Mouse (Mus musculus) limb, embryonic 12.5 days (tissue): ENCODE measurements at regions not wholly inside any gene's neighbourhood (a gene's known extent, or its start where the extent isn't known, plus 50 kb on each side); places are given as distances from the start of the nearest gene placed in this dataset.

ENCODE experiments used
- ATAC-seq: fragments of 200-750 bp; cut with Nextera tagmentation; 2 replicates; pipeline ENCODE4 v1.8.0; 2017; ENCODE audit warnings: low read depth, moderate TSS enrichment; ENCODE audit not compliant: insufficient number of reproducible peaks, insufficient read depth, low FRiP score, low TSS enrichment
- H3K27ac ChIP-seq: fragments of 300-500 bp; sonication (generic); 2 replicates; pipeline ENCODE4 v1.5.1; 2016; ENCODE audit warnings: mild to moderate bottlenecking, moderate library complexity
- H3K27me3 ChIP-seq: fragments of 300-500 bp; sonication (generic); 2 replicates; pipeline ENCODE4 v1.6.1; 2016; ENCODE audit warnings: mild to moderate bottlenecking, moderate library complexity
- H3K36me3 ChIP-seq: fragments of 300-500 bp; sonication (generic); 2 replicates; pipeline ENCODE4 v1.6.1; 2016; ENCODE audit warnings: mild to moderate bottlenecking, moderate library complexity
- H3K4me1 ChIP-seq: fragments of 300-500 bp; sonication (generic); replicated peaks from 2 replicates; pipeline ENCODE4 v1.6.1; 2016
- H3K4me2 ChIP-seq: fragments of 300-500 bp; sonication (generic); 2 replicates; pipeline ENCODE4 v1.6.1; 2016; ENCODE audit warnings: mild to moderate bottlenecking, moderate library complexity
- H3K4me3 ChIP-seq: fragments of 300-500 bp; sonication (generic); replicated peaks from 2 replicates; pipeline ENCODE4 v1.5.1; 2016; ENCODE audit warnings: mild to moderate bottlenecking
- H3K9ac ChIP-seq: fragments of 300-500 bp; sonication (generic); replicated peaks from 2 replicates; pipeline ENCODE4 v1.6.1; 2016; ENCODE audit warnings: mild to moderate bottlenecking, moderate library complexity
- H3K9me3 ChIP-seq: fragments of 300-500 bp; sonication (generic); 2 replicates; pipeline ENCODE4 v1.6.1; 2016; ENCODE audit warnings: mild to moderate bottlenecking, moderate library complexity
- WGBS: fragments of 180-500 bp; shearing (Covaris S2); methylation state at CpG from one replicate; pipeline ENCODE4 v1.1.7; 2016; 5-methylcytosine and 5-hydroxymethylcytosine counted together

- Histone ChIP-seq H3K9me3 (no peaks in the 10 kb centered on the region), H3K27ac (no peak overlapping the region), H3K4me2 (no peak overlapping the region), H3K4me3 (no peak overlapping the region), H3K9ac (no peak overlapping the region), H3K36me3 (no peaks in the 10 kb centered on the region), H3K4me1 (no peaks in the 10 kb centered on the region), H3K27me3 (no peaks in the 10 kb centered on the region)
- ATAC-seq: no peak
- WGBS: 93% methylated on average over 3 of the region's 3 CpGs
These were observed 510.2 kb downstream of the Lmo4 start for GRCm38 (mm10) chr3:143694817-143695216.

GRCm38 (mm10) chr3:143685742-143686141 lies 519.3 kb downstream of the Lmo4 start:
- no peak for ATAC-seq
- Histone ChIP-seq H3K9ac (no peak overlapping the region), H3K4me2 (no peak overlapping the region), H3K36me3 (no peaks in the 10 kb centered on the region), H3K27me3 (no peaks in the 10 kb centered on the region), H3K27ac (no peak overlapping the region), H3K4me1 (no peaks in the 10 kb centered on the region), H3K9me3 (no peaks in the 10 kb centered on the region), H3K4me3 (no peak overlapping the region)
- 90% methylated on average over 2 of the region's 2 CpGs for WGBS

DNA sequence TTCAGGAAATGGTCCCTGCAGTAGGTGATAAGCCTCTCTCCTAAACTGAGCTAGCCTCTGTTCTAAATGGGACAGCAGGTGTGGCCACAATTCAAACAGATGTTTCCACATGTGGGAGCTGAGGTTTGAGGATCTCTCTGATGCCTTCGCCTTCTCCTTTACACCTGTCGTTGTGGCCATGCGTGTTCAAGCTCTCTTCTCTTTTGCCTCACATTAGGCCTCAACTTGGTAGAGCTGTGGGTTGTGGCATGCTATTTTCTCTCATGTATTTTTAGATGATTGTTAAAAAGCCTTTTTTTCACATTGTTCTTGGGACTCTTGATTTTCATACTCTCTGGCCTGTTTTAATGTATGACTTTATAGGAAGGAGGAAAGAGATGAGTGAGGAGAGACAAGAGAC lies 526.8 kb downstream of the Lmo4 start:
- WGBS: 96% methylated on average over 3 of the region's 3 CpGs
- H3K4me1 ChIP-seq: no peaks in the 10 kb centered on the region
- no peak overlapping the region for H3K4me2 ChIP-seq
- H3K9ac ChIP-seq: no peak overlapping the region
- H3K27ac ChIP-seq: no peak overlapping the region
- no peak for ATAC-seq
- no peaks in the 10 kb centered on the region for H3K36me3 ChIP-seq
- no peak overlapping the region for H3K4me3 ChIP-seq
- no peaks in the 10 kb centered on the region for H3K9me3 ChIP-seq
- no peaks in the 10 kb centered on the region for H3K27me3 ChIP-seq

DNA sequence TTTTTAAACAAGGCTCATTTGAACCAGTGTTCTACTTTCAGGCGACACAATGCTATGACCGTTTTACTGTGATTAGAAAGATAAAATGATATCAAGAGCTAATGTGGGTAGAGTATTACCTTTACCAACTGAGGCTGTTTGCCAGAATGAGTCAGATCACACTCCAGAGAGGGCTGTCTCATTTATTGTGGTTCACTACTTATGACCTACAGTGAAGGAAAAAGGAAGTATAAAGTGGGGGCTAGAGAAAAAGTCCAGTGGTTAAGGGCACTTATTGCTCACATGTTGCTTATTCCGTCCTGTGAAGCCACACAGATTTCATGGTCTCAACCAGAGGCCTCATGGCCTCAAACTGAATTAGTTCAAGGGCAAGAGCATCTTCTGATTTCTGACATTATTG lies 530.2 kb downstream of the Lmo4 start:
- no peak for ATAC-seq
- no peaks in the 10 kb centered on the region for H3K4me1 ChIP-seq
- no peaks in the 10 kb centered on the region for H3K36me3 ChIP-seq
- no peak overlapping the region for H3K27ac ChIP-seq
- no peak overlapping the region for H3K9ac ChIP-seq
- no peaks in the 10 kb centered on the region for H3K27me3 ChIP-seq
- H3K4me3 ChIP-seq: no peak overlapping the region
- no peaks in the 10 kb centered on the region for H3K9me3 ChIP-seq
- 91% methylated on average over 3 of the region's 3 CpGs for WGBS
- no peak overlapping the region for H3K4me2 ChIP-seq

DNA sequence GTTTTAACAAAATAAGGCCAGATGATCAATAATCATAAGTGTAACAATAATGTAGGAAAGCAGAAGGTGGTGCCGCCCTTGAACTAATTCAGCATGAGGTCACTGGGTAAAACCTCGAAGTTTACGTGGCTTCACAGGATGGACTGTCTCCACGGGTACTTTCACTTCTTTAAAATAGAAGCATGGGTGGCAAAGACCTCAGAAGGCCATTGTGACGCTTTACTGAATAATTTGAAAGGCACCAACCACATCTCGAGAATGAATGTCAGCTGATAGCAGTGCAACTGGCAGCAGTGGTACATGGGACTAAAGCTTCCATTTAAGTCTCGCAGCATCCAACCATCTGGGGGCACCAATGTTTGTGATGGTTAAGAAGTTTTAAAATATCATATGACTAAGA lies 530.6 kb downstream of the Lmo4 start:
- no peak overlapping the region for H3K4me3 ChIP-seq
- no peak overlapping the region for H3K4me2 ChIP-seq
- no peaks in the 10 kb centered on the region for H3K27me3 ChIP-seq
- H3K9me3 ChIP-seq: no peaks in the 10 kb centered on the region
- H3K27ac ChIP-seq: no peak overlapping the region
- no peak for ATAC-seq
- H3K9ac ChIP-seq: no peak overlapping the region
- 91% methylated on average over 7 of the region's 7 CpGs for WGBS
- no peaks in the 10 kb centered on the region for H3K36me3 ChIP-seq
- no peaks in the 10 kb centered on the region for H3K4me1 ChIP-seq

- no peaks in the 10 kb centered on the region for H3K36me3 ChIP-seq
- no peak overlapping the region for H3K27ac ChIP-seq
- WGBS: 86% methylated on average over 5 of the region's 5 CpGs
- H3K9ac ChIP-seq: no peak overlapping the region
- H3K4me1 ChIP-seq: no peaks in the 10 kb centered on the region
- no peak overlapping the region for H3K4me2 ChIP-seq
- ATAC-seq: no peak
- H3K9me3 ChIP-seq: no peaks in the 10 kb centered on the region
- H3K27me3 ChIP-seq: no peaks in the 10 kb centered on the region
- H3K4me3 ChIP-seq: no peak overlapping the region
These were observed 542.9 kb downstream of the Lmo4 start for GRCm38 (mm10) chr3:143662041-143662685.

- H3K4me3 ChIP-seq: no peak overlapping the region
- WGBS: 84% methylated on average over 8 of the region's 8 CpGs
- no peaks in the 10 kb centered on the region for H3K9me3 ChIP-seq
These were observed 545.5 kb downstream of the Lmo4 start for GRCm38 (mm10) chr3:143659421-143659978.

DNA sequence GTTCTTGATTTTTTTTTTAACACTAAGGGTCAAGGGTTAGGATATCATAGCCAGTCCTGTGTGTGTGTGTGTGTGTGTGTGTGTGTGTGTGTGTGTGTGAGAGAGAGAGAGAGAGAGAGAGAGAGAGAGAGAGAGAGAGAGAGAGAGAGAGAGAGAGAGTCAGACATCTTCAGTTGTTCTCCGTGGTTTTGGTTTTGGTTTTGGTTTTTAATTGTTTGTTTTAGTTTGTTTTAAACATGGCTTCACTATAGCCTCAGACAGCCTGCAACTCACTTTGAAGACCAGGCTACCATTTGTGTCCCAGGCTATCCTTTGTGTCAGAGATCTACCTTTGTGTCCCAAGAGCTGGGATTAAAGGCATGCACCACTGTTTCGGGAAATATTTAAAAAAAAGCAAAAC lies 557.8 kb downstream of the Lmo4 start:
- Histone ChIP-seq H3K4me2 (no peak overlapping the region), H3K4me1 (0 out of 2 replicates have a peak, but pooled peaks cover 6% of the 10 kb centered on the region), H3K27me3 (no peaks in the 10 kb centered on the region), H3K9ac (no peak overlapping the region), H3K9me3 (no peaks in the 10 kb centered on the region), H3K27ac (no peak overlapping the region), H3K36me3 (no peaks in the 10 kb centered on the region), H3K4me3 (no peak overlapping the region)
- no peak for ATAC-seq
- 80% methylated on average over 2 of the region's 2 CpGs for WGBS

More at GRCm38 (mm10) chr3:143659421-143659978, 545.5 kb downstream of the Lmo4 start:
- Histone ChIP-seq H3K36me3 (no peaks in the 10 kb centered on the region), H3K4me1 (no peaks in the 10 kb centered on the region), H3K9ac (no peak overlapping the region), H3K4me2 (no peak overlapping the region), H3K27ac (no peak overlapping the region), H3K27me3 (no peaks in the 10 kb centered on the region)
- ATAC-seq: no peak

DNA sequence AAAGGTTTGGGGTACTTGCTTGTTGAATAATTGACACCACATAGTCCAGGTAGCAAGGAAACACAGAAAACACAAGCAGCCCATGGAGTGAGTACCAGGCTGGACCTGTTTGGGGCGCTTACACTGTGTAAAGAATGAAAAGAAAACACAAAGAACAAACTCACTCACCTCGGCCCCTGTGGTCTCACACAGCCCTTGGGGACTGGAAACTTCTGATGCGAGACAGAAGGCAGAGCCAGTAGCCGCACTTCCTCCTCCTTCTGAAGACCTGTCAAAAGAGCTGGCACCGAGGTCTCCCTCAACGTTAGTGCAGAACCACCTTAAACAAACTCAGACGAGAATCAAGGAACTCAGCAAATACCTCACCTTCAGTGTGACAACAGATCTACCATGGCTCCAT lies 558.2 kb downstream of the Lmo4 start:
- no peak for ATAC-seq
- 0 out of 2 replicates have a peak, but pooled peaks cover 6% of the 10 kb centered on the region for H3K4me1 ChIP-seq
- H3K27ac ChIP-seq: no peak overlapping the region

GRCm38 (mm10) chr3:143633036-143633435 lies 572.0 kb downstream of the Lmo4 start:
- H3K4me3 ChIP-seq: no peak overlapping the region
- peaks cover 24% of the 10 kb centered on the region for H3K4me1 ChIP-seq
- H3K27ac ChIP-seq: no peak overlapping the region
- no peaks in the 10 kb centered on the region for H3K27me3 ChIP-seq
- WGBS: 78% methylated on average over 2 of the region's 2 CpGs
- H3K36me3 ChIP-seq: no peaks in the 10 kb centered on the region
- H3K9me3 ChIP-seq: no peaks in the 10 kb centered on the region
- no peak overlapping the region for H3K9ac ChIP-seq
- ATAC-seq: no peak
- no peak overlapping the region for H3K4me2 ChIP-seq

More for the DNA sequence above, 558.2 kb downstream of the Lmo4 start:
- H3K27me3 ChIP-seq: no peaks in the 10 kb centered on the region
- no peak overlapping the region for H3K4me3 ChIP-seq
- 73% methylated on average over 7 of the region's 7 CpGs for WGBS
- H3K36me3 ChIP-seq: no peaks in the 10 kb centered on the region
- H3K4me2 ChIP-seq: no peak overlapping the region
- no peak overlapping the region for H3K9ac ChIP-seq
- no peaks in the 10 kb centered on the region for H3K9me3 ChIP-seq

DNA sequence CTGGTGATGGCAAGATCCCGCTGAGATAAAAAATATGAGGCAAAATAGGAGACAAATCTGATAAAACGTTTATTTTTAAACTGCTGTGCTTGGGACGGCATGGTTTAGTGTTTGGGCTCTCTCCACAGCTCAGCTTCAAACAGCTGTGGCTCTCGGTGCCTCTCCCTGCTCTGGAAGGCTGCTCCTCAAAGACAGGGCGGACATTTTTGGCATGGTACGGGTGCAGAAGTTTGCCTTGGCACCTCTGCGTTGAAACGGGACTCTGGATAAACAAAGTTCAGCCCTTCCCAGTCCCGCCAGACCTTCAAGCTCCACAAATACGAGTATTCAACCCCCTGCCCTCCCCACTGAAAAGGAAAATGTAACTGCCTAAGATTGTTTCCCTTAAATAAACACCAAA lies 573.8 kb downstream of the Lmo4 start:
- WGBS: 50% methylated on average over 10 of the region's 10 CpGs
- H3K27ac ChIP-seq: peak overlapping the region; percentile 66

GRCm38 (mm10) chr3:143624906-143625305 lies 580.1 kb downstream of the Lmo4 start:
- H3K9me3 ChIP-seq: no peaks in the 10 kb centered on the region
- no peaks in the 10 kb centered on the region for H3K36me3 ChIP-seq
- H3K4me2 ChIP-seq: no peak overlapping the region
- H3K27ac ChIP-seq: no peak overlapping the region
- ATAC-seq: no peak
- H3K27me3 ChIP-seq: no peaks in the 10 kb centered on the region
- peaks cover 12% of the 10 kb centered on the region for H3K4me1 ChIP-seq
- no peak overlapping the region for H3K4me3 ChIP-seq
- H3K9ac ChIP-seq: no peak overlapping the region
- WGBS: 72% methylated on average over 3 of the region's 3 CpGs

More for the DNA sequence above, 573.8 kb downstream of the Lmo4 start:
- Histone ChIP-seq H3K36me3 (no peaks in the 10 kb centered on the region), H3K4me2 (peak overlapping the region; percentile 33), H3K9ac (no peak overlapping the region), H3K4me1 (peaks cover 24% of the 10 kb centered on the region), H3K4me3 (no peak overlapping the region), H3K27me3 (no peaks in the 10 kb centered on the region), H3K9me3 (no peaks in the 10 kb centered on the region)
- ATAC-seq: no peak
